ENCODE assay signal across 8 mouse cellular contexts in the genomic region with DNA sequence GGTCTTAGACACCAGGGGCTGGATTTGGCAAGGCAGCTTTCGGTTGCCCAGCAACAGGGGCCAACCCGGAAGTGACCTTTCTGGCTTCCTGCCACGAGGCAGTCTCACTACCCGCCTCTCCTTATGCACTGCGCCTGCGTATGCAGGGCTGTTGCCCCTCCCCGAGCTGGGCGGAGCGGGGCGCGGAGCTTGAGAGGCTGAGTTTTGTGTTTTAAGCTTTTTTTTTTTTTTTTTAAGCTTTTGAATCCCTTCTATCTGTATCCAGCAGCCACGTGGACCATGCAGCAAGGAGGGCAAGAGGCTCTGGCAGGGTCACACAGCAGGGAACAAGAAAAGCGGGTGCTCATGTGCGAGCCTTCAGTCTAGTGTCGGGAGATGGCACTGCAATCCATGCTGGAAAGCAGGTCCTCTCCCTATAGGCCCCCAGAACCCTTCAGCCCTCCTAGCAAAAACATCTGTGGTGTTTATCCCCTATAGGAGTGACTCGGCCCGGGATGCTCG. TPM values are rescaled to one million over a fixed set of nuclear protein-coding genes. Genes with fewer than 3 reads are reported as not detected.
A peak's percentile ranks its signal among the peaks of the same experiment; 100 is the strongest.
DNase-seq lines count a peak whose midpoint lies in the region; ATAC-seq lines count a peak whose summit lies in the region.

No protein-coding gene starts in this region.

- no peaks in the 10 kb centered on the region; the same call in 1 of the 2 replicates for H3K27me3 ChIP-seq in intestine, embryonic 15.5 days (replicated peaks)

- ATAC-seq in intestine, embryonic 15.5 days: peak; percentile 96
- ATAC-seq in megakaryocyte-erythroid progenitor cell, adult 5-6 weeks (replicated peaks; ENCODE audit: low FRiP score, low TSS enrichment, poor library complexity, severe bottlenecking): peak; percentile 77

- intact Hi-C loops in gastrocnemius, postnatal 36 days (cut with DNase I): no loop called here
- intact Hi-C loops in left cerebral cortex, postnatal 14 days (cut with DNase I): no loop called here

- H3K4me1 ChIP-seq in intestine, embryonic 15.5 days (replicated peaks): peaks cover 7% of the 10 kb centered on the region

- peak; percentile 87 to 90 for DNase-seq in adrenal gland, adult 18-20 months (ENCODE audit: low spot score in 2 of 2)
- peak; percentile 97 for DNase-seq in embryo, embryonic 11 days
- peak; percentile 77 to 84 for DNase-seq in gastrocnemius, postnatal 36 days
- peak; percentile 90 for DNase-seq in left cerebral cortex, postnatal 14 days (ENCODE audit: low spot score in 2 of 2)
- DNase-seq in right cerebral cortex, postnatal 14 days: peak; percentile 93
- peak; percentile 83 to 89 for DNase-seq in urinary bladder, postnatal 36 days (ENCODE audit: low spot score in 2 of 2)

- H3K27ac ChIP-seq in intestine, embryonic 15.5 days: peak overlapping the region; percentile 57

- H3K9ac ChIP-seq in intestine, embryonic 15.5 days: peak overlapping the region; percentile 44

- under 1% methylated on average over 18 of the region's 18 CpGs for WGBS in intestine, embryonic 15.5 days

- H3K4me2 ChIP-seq in intestine, embryonic 15.5 days (replicated peaks): peak overlapping the region; percentile 61

- no peaks in the 10 kb centered on the region for H3K36me3 ChIP-seq in intestine, embryonic 15.5 days

- H3K4me3 ChIP-seq in intestine, embryonic 15.5 days (replicated peaks): peak overlapping the region; percentile 35

- H3K9me3 ChIP-seq in intestine, embryonic 15.5 days: no peaks in the 10 kb centered on the region

RNA-seq across cellular contexts. Expression of a gene that starts 5.1 kb away (rescaled TPM):
- 1 to 10 TPM in 1 of 2 experiments, under 1 TPM in 1; 0.19 to 3.8 TPM for total RNA-seq in adrenal gland, adult 18-20 months (2021)
- total RNA-seq in gastrocnemius, postnatal 36 days (2021): under 1 TPM in 1 of 2 experiments, not detected in 1; 0.20 TPM
- 0.20 and 0.34 TPM in 2 replicates for polyA plus RNA-seq in intestine, embryonic 15.5 days (2015; fragmentation: Nextera tagmentation; extraction: Ambion mirVana)
- under 1 TPM; 0.24 to 0.30 TPM for total RNA-seq in left cerebral cortex, postnatal 14 days (2021)
- 5.5 TPM in 1 of 2 replicates, not detected in the other for total RNA-seq in megakaryocyte-erythroid progenitor cell, adult 5-6 weeks (2014; fragmentation: Nextera tagmentation)
- 0.46 and 0.94 TPM in 2 replicates for total RNA-seq in megakaryocyte-erythroid progenitor cell, adult 5-6 weeks (2017)

RNA-seq across cellular contexts. Expression of a gene that starts 27.1 kb away (rescaled TPM):
- total RNA-seq in adrenal gland, adult 18-20 months (2021): under 1 TPM in 1 of 2 experiments, not detected in 1; 0.20 TPM
- not detected for total RNA-seq in gastrocnemius, postnatal 36 days (2021)
- 0.10 TPM in 1 of 2 replicates, not detected in the other for polyA plus RNA-seq in intestine, embryonic 15.5 days (2015; fragmentation: Nextera tagmentation; extraction: Ambion mirVana)
- total RNA-seq in left cerebral cortex, postnatal 14 days (2021): 1 to 10 TPM; 2.3 to 3.9 TPM
- total RNA-seq in megakaryocyte-erythroid progenitor cell, adult 5-6 weeks (2014; fragmentation: Nextera tagmentation): not detected in 2 replicates
- total RNA-seq in megakaryocyte-erythroid progenitor cell, adult 5-6 weeks (2017): not detected in 2 replicates

RNA-seq across cellular contexts. Expression of a gene that starts 34.6 kb away (rescaled TPM):
- 100 to 1,000 TPM in 1 of 2 experiments, 10 to 100 TPM in 1; 15.5 to 104 TPM for total RNA-seq in adrenal gland, adult 18-20 months (2021)
- 100 to 1,000 TPM in 1 of 2 experiments, 10 to 100 TPM in 1; 89.1 to 111 TPM for total RNA-seq in gastrocnemius, postnatal 36 days (2021)
- 32.0 and 37.2 TPM in 2 replicates for polyA plus RNA-seq in intestine, embryonic 15.5 days (2015; fragmentation: Nextera tagmentation; extraction: Ambion mirVana)
- 10 to 100 TPM; 33.4 to 34.0 TPM for total RNA-seq in left cerebral cortex, postnatal 14 days (2021)
- 1.6 TPM in 1 of 2 replicates, not detected in the other for total RNA-seq in megakaryocyte-erythroid progenitor cell, adult 5-6 weeks (2014; fragmentation: Nextera tagmentation)
- total RNA-seq in megakaryocyte-erythroid progenitor cell, adult 5-6 weeks (2017): 0.94 and 1.1 TPM in 2 replicates

Comparison
In these comparisons a context has a peak if more than half of its experiments do, and no peak if none do; other contexts are left out.
1. Peak in every context shown above with its lines: DNase-seq, ATAC-seq, H3K4me3 ChIP-seq and H3K27ac ChIP-seq.
2. RNA of a gene that starts 34.6 kb away (total RNA-seq): 89.1 to 111 TPM in gastrocnemius, postnatal 36 days, 15.5 to 104 TPM in adrenal gland, adult 18-20 months and 33.4 to 34.0 TPM in left cerebral cortex, postnatal 14 days; 0.94 to 1.6 TPM in megakaryocyte-erythroid progenitor cell, adult 5-6 weeks; every median in the first group is over 4 times any median in the second.